Mouse (Mus musculus): Measurements from ENCODE around the gene Hist2h2ab. TPM values are rescaled to one million over a fixed set of nuclear protein-coding genes. Genes with fewer than 3 reads are reported as not detected.
A peak's percentile ranks its signal among the peaks of the same experiment; 100 is the strongest.

Hist2h2ab gene
- polyA plus RNA-seq, 1 experiment from 2014 or later: not detected

DNA sequence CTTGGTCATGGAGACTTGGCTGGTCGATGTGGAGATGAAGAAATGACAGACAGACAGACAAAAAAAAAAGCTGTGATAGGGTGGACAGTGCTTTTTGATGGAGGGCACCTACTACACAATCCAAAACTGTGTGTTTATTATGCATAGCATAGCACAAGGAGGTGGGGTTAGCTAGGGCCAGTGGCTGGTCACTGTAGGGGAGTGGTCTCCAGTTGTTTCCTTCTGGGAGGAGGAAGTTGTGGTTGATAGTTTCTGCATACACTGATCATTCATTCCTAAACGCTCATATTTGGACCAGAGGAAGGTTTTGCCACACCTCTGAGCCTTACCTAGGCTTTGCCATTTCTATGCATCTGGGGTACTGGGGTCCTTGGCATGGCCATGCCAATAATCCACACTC is 10.7 kb downstream of the Hist2h2ab start:
- ATAC-seq (ENCODE audit: low FRiP score, low TSS enrichment): no peak
- H3K36me3 ChIP-seq (ENCODE audit: control insufficient read depth, insufficient read depth, low read length): no peaks in the 10 kb centered on the region

DNA sequence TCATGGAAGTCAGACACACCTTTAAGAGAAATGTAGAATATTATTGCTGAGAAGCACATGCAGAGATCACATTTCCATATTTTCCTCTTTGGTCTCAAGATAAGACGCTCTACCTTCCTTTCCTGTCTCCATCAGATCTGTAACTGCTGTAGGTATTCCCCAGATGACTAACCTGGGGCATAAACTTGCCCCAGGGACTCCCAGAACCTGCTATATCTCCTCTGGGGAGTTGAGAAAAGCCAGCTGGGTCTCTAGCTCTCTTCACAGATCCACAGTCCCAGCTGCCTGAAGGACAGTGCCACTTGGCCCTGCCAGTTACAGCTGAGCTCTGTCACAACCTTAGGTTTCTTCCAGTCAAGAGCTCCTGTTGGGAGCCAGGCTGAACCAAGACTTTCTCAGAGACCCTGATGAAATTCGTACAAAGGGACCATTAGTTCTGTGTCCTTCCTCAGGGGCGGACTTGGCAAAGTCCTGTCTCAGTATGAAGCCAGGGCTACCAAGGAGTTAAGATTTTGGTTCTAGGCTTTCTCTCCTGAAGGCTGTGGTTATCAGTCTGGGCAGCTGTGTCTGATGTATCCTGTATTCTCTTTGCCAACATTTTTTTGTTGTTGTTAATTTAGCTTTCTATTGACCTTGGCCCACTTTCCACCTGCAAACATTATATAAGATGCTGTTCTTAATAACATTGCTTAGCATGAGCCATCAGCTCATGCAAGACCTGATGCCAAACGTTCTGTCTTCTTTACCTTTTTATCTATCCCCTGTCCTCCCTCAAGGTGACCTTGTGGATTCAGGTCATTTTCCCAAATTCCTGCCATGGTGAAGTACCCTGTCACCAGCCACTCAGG is 11.5 kb downstream of the Hist2h2ab start:
- 78% methylated on average over 4 of the region's 4 CpGs for WGBS
- no peak overlapping the region for H3K4me2 ChIP-seq (ENCODE audit: low read length)
- H3K27me3 ChIP-seq (ENCODE audit: control insufficient read depth, insufficient read depth, low read length): no peaks in the 10 kb centered on the region
- H3K36me3 ChIP-seq (ENCODE audit: control insufficient read depth, insufficient read depth, low read length): no peaks in the 10 kb centered on the region
- H3K27ac ChIP-seq (replicated peaks; ENCODE audit: low read depth, low read length): no peak overlapping the region
- H3K9me3 ChIP-seq (ENCODE audit: control insufficient read depth, low read length): no peaks in the 10 kb centered on the region
- DNase-seq: no peak
- no peak overlapping the region for H3K4me3 ChIP-seq (replicated peaks; ENCODE audit: low read depth, low read length)
- no peak overlapping the region for H3K9ac ChIP-seq (replicated peaks; ENCODE audit: low read length)
- no peaks in the 10 kb centered on the region for H3K4me1 ChIP-seq (ENCODE audit: control insufficient read depth, insufficient read depth, low read length)
- no peak for ATAC-seq (ENCODE audit: low FRiP score, low TSS enrichment)

More for the DNA sequence above, 10.7 kb downstream of the Hist2h2ab start:
- Histone ChIP-seq H3K9me3 (ENCODE audit: control insufficient read depth, low read length) (no peaks in the 10 kb centered on the region), H3K4me3 (replicated peaks; ENCODE audit: low read depth, low read length) (no peak overlapping the region), H3K27me3 (ENCODE audit: control insufficient read depth, insufficient read depth, low read length) (no peaks in the 10 kb centered on the region), H3K4me1 (ENCODE audit: control insufficient read depth, insufficient read depth, low read length) (0 out of 2 replicates have a peak, but pooled peaks cover under 1% of the 10 kb centered on the region), H3K9ac (replicated peaks; ENCODE audit: low read length) (no peak overlapping the region), H3K27ac (replicated peaks; ENCODE audit: low read depth, low read length) (no peak overlapping the region), H3K4me2 (ENCODE audit: low read length) (no peak overlapping the region)
- no peak for DNase-seq
- 75% methylated on average over 2 of the region's 2 CpGs for WGBS

DNA sequence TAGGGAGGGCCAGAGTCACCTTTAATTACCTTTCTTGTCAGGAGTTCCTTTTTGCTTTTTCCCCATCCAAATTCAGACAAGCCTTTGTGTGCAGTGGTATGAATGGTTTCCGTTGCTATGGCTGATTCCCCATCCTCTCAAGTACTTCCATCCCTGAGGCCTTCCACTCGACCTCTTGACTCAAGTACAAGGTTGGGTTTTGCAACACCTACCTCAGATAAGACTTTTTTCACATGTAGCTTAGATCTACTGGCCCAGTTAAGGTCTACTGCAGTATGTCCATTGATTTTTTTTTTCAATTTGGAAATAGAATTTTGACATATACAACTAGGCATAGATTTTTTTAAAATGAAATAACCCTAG is 12.1 kb downstream of the Hist2h2ab start:
- Histone ChIP-seq H3K27me3 (ENCODE audit: control insufficient read depth, insufficient read depth, low read length) (no peaks in the 10 kb centered on the region), H3K36me3 (ENCODE audit: control insufficient read depth, insufficient read depth, low read length) (no peaks in the 10 kb centered on the region), H3K9ac (replicated peaks; ENCODE audit: low read length) (no peak overlapping the region), H3K4me1 (ENCODE audit: control insufficient read depth, insufficient read depth, low read length) (no peaks in the 10 kb centered on the region), H3K4me3 (replicated peaks; ENCODE audit: low read depth, low read length) (no peak overlapping the region), H3K4me2 (ENCODE audit: low read length) (no peak overlapping the region), H3K9me3 (ENCODE audit: control insufficient read depth, low read length) (no peaks in the 10 kb centered on the region), H3K27ac (replicated peaks; ENCODE audit: low read depth, low read length) (no peak overlapping the region)
- no peak for ATAC-seq (ENCODE audit: low FRiP score, low TSS enrichment)
- no peak for DNase-seq
- WGBS: 52% methylated on average over 2 of the region's 2 CpGs

DNA sequence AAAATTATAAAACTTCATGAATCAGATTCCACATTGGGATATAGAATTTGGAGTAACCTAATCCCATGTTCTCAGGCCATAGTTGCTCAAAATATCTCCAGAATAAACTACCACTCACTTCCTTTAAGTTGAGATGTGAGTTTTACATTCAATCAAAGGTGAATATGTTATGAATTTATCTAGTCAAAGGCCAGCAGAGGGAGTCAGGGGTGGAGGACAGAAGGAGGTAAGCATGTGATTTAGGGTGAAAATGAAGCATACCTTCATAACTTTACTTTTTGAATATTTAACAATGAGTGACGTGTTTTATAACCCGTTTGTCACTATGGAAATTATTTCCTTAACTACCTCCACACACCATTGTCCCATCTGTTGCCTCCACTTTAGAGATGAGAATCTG is 15.2 kb downstream of the Hist2h2ab start:
- Histone ChIP-seq H3K4me1 (ENCODE audit: control insufficient read depth, insufficient read depth, low read length) (peaks cover 10% of the 10 kb centered on the region; the same call in 1 of the 2 replicates), H3K27me3 (ENCODE audit: control insufficient read depth, insufficient read depth, low read length) (no peaks in the 10 kb centered on the region), H3K9ac (replicated peaks; ENCODE audit: low read length) (no peak overlapping the region), H3K36me3 (ENCODE audit: control insufficient read depth, insufficient read depth, low read length) (no peaks in the 10 kb centered on the region), H3K4me3 (replicated peaks; ENCODE audit: low read depth, low read length) (no peak overlapping the region), H3K4me2 (ENCODE audit: low read length) (no peak overlapping the region), H3K27ac (replicated peaks; ENCODE audit: low read depth, low read length) (no peak overlapping the region), H3K9me3 (ENCODE audit: control insufficient read depth, low read length) (no peaks in the 10 kb centered on the region)
- no peak for ATAC-seq (ENCODE audit: low FRiP score, low TSS enrichment)
- 93% methylated on average over 2 of the region's 2 CpGs for WGBS
- no peak for DNase-seq

DNA sequence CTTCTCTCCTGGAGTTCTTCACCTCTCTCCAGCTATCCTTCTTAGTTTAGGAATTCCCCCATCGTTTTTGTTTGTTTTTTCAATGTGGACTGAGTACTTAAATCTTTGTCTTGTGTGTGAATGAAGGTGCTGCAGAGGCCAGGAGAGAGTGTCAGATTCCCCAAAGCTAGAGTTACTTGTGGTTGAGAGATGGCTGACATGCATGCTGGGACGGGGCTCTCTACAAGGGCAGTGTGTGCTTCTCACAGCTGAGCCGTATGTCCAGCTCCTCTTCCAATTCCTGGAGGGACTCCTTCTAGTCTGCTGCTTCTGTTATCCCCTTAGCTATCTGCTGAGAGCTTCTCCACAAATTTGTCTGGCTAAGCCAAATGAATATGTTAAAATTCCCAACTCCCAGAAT is 16.2 kb downstream of the Hist2h2ab start:
- H3K4me2 ChIP-seq (ENCODE audit: low read length): no peak overlapping the region
- H3K4me1 ChIP-seq (ENCODE audit: control insufficient read depth, insufficient read depth, low read length): peaks cover 12% of the 10 kb centered on the region; the same call in 1 of the 2 replicates
- DNase-seq: no peak
- no peak overlapping the region for H3K4me3 ChIP-seq (replicated peaks; ENCODE audit: low read depth, low read length)
- ATAC-seq (ENCODE audit: low FRiP score, low TSS enrichment): no peak
- no peak overlapping the region for H3K9ac ChIP-seq (replicated peaks; ENCODE audit: low read length)
- no peak overlapping the region for H3K27ac ChIP-seq (replicated peaks; ENCODE audit: low read depth, low read length)
- no peaks in the 10 kb centered on the region for H3K36me3 ChIP-seq (ENCODE audit: control insufficient read depth, insufficient read depth, low read length)
- no peaks in the 10 kb centered on the region for H3K9me3 ChIP-seq (ENCODE audit: control insufficient read depth, low read length)
- H3K27me3 ChIP-seq (ENCODE audit: control insufficient read depth, insufficient read depth, low read length): no peaks in the 10 kb centered on the region
- 70% methylated on average over 3 of the region's 3 CpGs for WGBS

DNA sequence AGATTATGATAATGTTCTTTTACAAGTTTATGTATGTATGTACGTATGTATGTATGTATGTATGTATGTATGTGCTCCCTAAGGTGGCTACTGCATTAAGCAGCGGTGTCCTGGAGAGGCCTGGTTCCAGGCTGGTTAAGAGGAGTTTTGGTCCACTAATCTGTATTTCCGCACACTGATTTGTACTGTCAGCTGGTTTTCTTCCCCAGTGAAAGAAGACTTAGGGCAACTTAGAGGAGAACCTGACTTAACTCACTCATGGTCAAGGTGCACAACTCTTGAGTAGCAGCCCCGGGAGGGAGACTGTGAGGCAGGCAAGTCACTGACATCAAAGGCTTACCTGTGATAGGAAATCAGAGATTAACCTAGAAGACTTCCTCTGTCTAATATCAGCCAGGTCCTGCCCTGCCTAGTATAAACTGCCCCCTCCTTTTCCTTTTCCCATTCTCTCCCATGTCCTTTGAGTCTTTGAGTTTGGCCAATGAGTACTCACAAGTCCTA is 17.2 kb downstream of the Hist2h2ab start:
- Histone ChIP-seq H3K9me3 (ENCODE audit: control insufficient read depth, low read length) (no peaks in the 10 kb centered on the region), H3K27me3 (ENCODE audit: control insufficient read depth, insufficient read depth, low read length) (no peaks in the 10 kb centered on the region), H3K4me2 (ENCODE audit: low read length) (peak overlapping the region; percentile 53), H3K36me3 (ENCODE audit: control insufficient read depth, insufficient read depth, low read length) (no peaks in the 10 kb centered on the region), H3K4me1 (ENCODE audit: control insufficient read depth, insufficient read depth, low read length) (peaks cover 13% of the 10 kb centered on the region; the same call in 1 of the 2 replicates), H3K4me3 (replicated peaks; ENCODE audit: low read depth, low read length) (no peak overlapping the region), H3K9ac (replicated peaks; ENCODE audit: low read length) (no peak overlapping the region), H3K27ac (replicated peaks; ENCODE audit: low read depth, low read length) (no peak overlapping the region)
- no peak for ATAC-seq (ENCODE audit: low FRiP score, low TSS enrichment)
- no peak for DNase-seq
- 85% methylated on average over 4 of the region's 4 CpGs for WGBS

DNA sequence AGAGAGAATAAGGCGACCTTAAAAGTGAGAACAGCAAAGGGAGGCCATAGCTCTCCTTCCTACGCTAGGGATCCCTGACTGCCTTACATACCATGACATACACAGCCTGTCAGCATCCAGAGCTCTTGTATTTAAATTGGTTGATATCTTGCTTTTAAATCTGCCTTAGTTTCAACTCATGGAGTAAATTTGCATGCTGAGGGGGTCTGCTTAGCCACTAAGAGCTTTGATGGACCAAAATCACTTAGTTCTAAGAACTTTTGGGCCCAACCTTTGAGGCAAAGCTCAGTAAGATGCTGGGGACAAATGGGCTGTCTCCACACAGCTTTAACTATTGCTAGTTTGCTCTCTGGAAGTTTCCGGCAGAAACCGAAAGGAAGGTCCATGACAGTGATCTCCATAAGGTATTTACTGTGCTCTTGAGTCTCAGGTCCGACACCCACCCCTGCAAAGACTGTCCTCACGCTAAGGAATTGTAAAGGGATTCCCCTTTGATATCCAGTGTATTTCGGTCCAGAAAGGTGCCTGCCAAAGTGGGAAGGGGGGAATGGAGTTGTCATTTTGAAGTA is 17.8 kb downstream of the Hist2h2ab start:
- Histone ChIP-seq H3K36me3 (ENCODE audit: control insufficient read depth, insufficient read depth, low read length) (no peaks in the 10 kb centered on the region), H3K9ac (replicated peaks; ENCODE audit: low read length) (0 out of 2 replicates have a peak overlapping the region, but pooled peaks have one; percentile 27), H3K9me3 (ENCODE audit: control insufficient read depth, low read length) (no peaks in the 10 kb centered on the region), H3K4me2 (ENCODE audit: low read length) (peak overlapping the region; percentile 53), H3K27ac (replicated peaks; ENCODE audit: low read depth, low read length) (no peak overlapping the region), H3K27me3 (ENCODE audit: control insufficient read depth, insufficient read depth, low read length) (no peaks in the 10 kb centered on the region), H3K4me3 (replicated peaks; ENCODE audit: low read depth, low read length) (peak overlapping the region; percentile 31), H3K4me1 (ENCODE audit: control insufficient read depth, insufficient read depth, low read length) (peaks cover 13% of the 10 kb centered on the region; the same call in 1 of the 2 replicates)
- no peak for ATAC-seq (ENCODE audit: low FRiP score, low TSS enrichment)
- no peak for DNase-seq
- 24% methylated on average over 7 of the region's 7 CpGs for WGBS

DNA sequence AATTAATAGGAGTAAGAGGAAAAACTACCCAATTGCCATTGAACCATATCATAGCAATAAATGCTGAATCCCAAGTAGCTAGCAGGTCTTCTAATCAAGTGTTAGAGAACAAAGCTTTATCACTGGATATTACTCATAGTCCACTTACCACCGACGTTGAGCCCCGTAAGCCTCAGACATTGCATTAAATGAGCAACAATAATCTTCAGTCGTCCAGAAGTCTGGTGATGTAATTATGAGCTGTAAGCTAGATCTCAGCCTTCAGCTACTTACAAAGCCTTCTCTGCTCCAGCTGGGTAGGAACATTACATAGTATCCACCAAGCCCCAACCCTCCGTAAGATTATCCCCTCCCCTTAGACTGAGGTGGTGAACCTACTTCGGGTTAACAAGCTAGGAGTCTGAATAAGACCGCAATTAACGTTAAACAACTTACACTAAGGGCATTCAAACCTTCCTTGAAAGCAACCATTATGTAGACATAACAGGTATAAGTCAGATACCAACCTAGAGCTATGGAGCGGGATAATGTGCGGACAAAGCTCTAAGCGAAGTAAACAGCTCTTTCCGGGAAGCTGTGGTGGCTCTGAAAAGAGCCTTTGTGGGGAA is 18.3 kb downstream of the Hist2h2ab start:
- DNase-seq (peak; percentile 13), ATAC-seq (ENCODE audit: low FRiP score, low TSS enrichment) (no peak)
- Histone ChIP-seq H3K36me3 (ENCODE audit: control insufficient read depth, insufficient read depth, low read length) (no peaks in the 10 kb centered on the region), H3K4me2 (ENCODE audit: low read length) (peak overlapping the region; percentile 53), H3K4me1 (ENCODE audit: control insufficient read depth, insufficient read depth, low read length) (peaks cover 13% of the 10 kb centered on the region; the same call in 1 of the 2 replicates), H3K4me3 (replicated peaks; ENCODE audit: low read depth, low read length) (peak overlapping the region; percentile 31), H3K9ac (replicated peaks; ENCODE audit: low read length) (peak overlapping the region; percentile 40; the same call in 1 of the 2 replicates), H3K27me3 (ENCODE audit: control insufficient read depth, insufficient read depth, low read length) (no peaks in the 10 kb centered on the region), H3K27ac (replicated peaks; ENCODE audit: low read depth, low read length) (0 out of 2 replicates have a peak overlapping the region, but pooled peaks have one; percentile 13), H3K9me3 (ENCODE audit: control insufficient read depth, low read length) (no peaks in the 10 kb centered on the region)
- under 1% methylated on average over 12 of the region's 12 CpGs for WGBS
